Mouse (Mus musculus) ES-E14 (cell line): Measurements from ENCODE around the gene Ube2a. TPM values are rescaled to one million over a fixed set of nuclear protein-coding genes. Genes with fewer than 3 reads are reported as not detected.

Experiments used
- DNase-seq: peaks from one replicate; pipeline ENCODE4 v3.0.0-alpha.2; 2013; ENCODE audit warnings: low read depth, low spot score
- H3K27ac ChIP-seq: 2 replicates; pipeline ENCODE4 v1.5.1; 2012; ENCODE audit warnings: low read depth, mild to moderate bottlenecking, low read length, moderate library complexity, mixed read lengths; ENCODE audit not compliant: poor library complexity, insufficient read depth, severe bottlenecking
- H3K36me3 ChIP-seq: 2 replicates; pipeline ENCODE4 v1.6.1; 2012; ENCODE audit warnings: mild to moderate bottlenecking, low read length, moderate library complexity, mixed read lengths; ENCODE audit not compliant: control insufficient read depth, poor library complexity, insufficient read depth, severe bottlenecking
- H3K4me1 ChIP-seq, 2 experiments: fragments of 150-350 bp in 1 of 2; sonication (generic) in 1 of 2; 2 replicates each; pipeline ENCODE4 v1.6.1; 2012; ENCODE audit warnings: low read length in 2 of 2, mild to moderate bottlenecking in 1 of 2, mixed read lengths in 1 of 2; ENCODE audit not compliant: control insufficient read depth in 2 of 2, insufficient read depth in 2 of 2, poor library complexity in 1 of 2
- H3K4me3 ChIP-seq, 2 experiments: fragments of 150-350 bp in 1 of 2; sonication (generic) in 1 of 2; 2 replicates each; pipeline ENCODE4 v1.5.1; 2012; ENCODE audit warnings: low read length in 2 of 2, low read depth in 1 of 2, mild to moderate bottlenecking in 1 of 2, mixed read lengths in 1 of 2; ENCODE audit not compliant: insufficient read depth in 1 of 2, poor library complexity in 1 of 2, severe bottlenecking in 1 of 2
- H3K9ac ChIP-seq: 2 replicates; pipeline ENCODE4 v1.6.1; 2012; ENCODE audit warnings: low read depth, mild to moderate bottlenecking, low read length, mixed read lengths; ENCODE audit not compliant: poor library complexity, insufficient read depth, severe bottlenecking
- H3K9me3 ChIP-seq: fragments of 150-350 bp; sonication (generic); 2 replicates; pipeline ENCODE4 v1.6.1; 2012; ENCODE audit warnings: low read depth, mild to moderate bottlenecking, low read length; ENCODE audit not compliant: control insufficient read depth, insufficient read depth
- CHD2 ChIP-seq: IDR thresholded peaks from 2 replicates; pipeline ENCODE4 v1.6.1; 2014; ENCODE audit warnings: mild to moderate bottlenecking, low read depth, low read length, inconsistent platforms
- HCFC1 ChIP-seq: IDR thresholded peaks from 2 replicates; pipeline ENCODE4 v1.6.1; 2012; ENCODE audit warnings: low read length, inconsistent platforms, borderline replicate concordance; ENCODE audit not compliant: insufficient read depth
- MAFK ChIP-seq: IDR thresholded peaks from 2 replicates; pipeline ENCODE4 v1.6.1; 2014; ENCODE audit warnings: mild to moderate bottlenecking, low read depth, low read length, inconsistent platforms; ENCODE audit not compliant: insufficient read depth
- ZC3H11A ChIP-seq: IDR thresholded peaks from 2 replicates; pipeline ENCODE4 v1.6.1; 2012; ENCODE audit warnings: low read depth, mild to moderate bottlenecking, inconsistent platforms, low read length, borderline replicate concordance
- ZNF384 ChIP-seq: IDR thresholded peaks from 2 replicates; pipeline ENCODE4 v1.6.1; 2012; ENCODE audit warnings: low read depth, low read length, inconsistent platforms
- in situ Hi-C, 2 experiments: fragments of 600-800 bp; cut with MboI; formaldehyde crosslinking; loops; one replicate each; pipeline ENCODE4 v1.15.1; 2025; ENCODE audit warnings: low sequenced_read_pairs in 2 of 2, inconsistent platforms in 1 of 2; ENCODE audit not compliant: unreplicated experiment in 2 of 2
- total RNA-seq: library from RNA; depleted of rRNA; stranded (reverse); fragments of 300-350 nt; gene quantifications from 2 replicates; pipeline ENCODE4 v1.2.3, GENCODE M21; 2012

Ube2a gene
- total RNA-seq, 1 experiment, result 77.3 TPM

- in situ Hi-C loops, result no loop called here
- Histone ChIP-seq H3K4me1 (no peaks in the 10 kb centered on the region), H3K9ac (peak within 1 kb of the TSS; percentile 96), H3K9me3 (no peaks in the 10 kb centered on the region), H3K4me3 (peak within 1 kb of the TSS; percentile 88 to 93), H3K36me3 (no peaks in the 10 kb centered on the region), H3K27ac (peak within 1 kb of the TSS; percentile 80; the same call in 1 of the 2 replicates)
- no peak for DNase-seq
- no peak for TF ChIP-seq ZC3H11A
- TF ChIP-seq CHD2, result no peak
- no peak for TF ChIP-seq ZNF384
- TF ChIP-seq MAFK, result no peak
- TF ChIP-seq HCFC1, result no peak
These were observed 28.8 kb downstream of the Ube2a start, which contains the start of gene Nkrf for GRCm38 (mm10) chrX:36902321-36903114. Gene Nkrf (minus strand): TSS chrX:36902899.

- TF ChIP-seq MAFK (0 out of 2 replicates have a peak, but pooled peaks have one; percentile 3), ZNF384 (peak; percentile 43; the same call in 1 of the 2 replicates), HCFC1 (peak; percentile 67; the same call in 1 of the 2 replicates), CHD2 (peak; percentile 98), ZC3H11A (no peak)
- H3K4me3 ChIP-seq, result peak overlapping the region; percentile 88 to 93
- peak overlapping the region; percentile 96 for H3K9ac ChIP-seq
- no peaks in the 10 kb centered on the region for H3K9me3 ChIP-seq
- H3K4me1 ChIP-seq, result no peaks in the 10 kb centered on the region
- H3K36me3 ChIP-seq, result no peaks in the 10 kb centered on the region
- peak overlapping the region; percentile 80; the same call in 1 of the 2 replicates for H3K27ac ChIP-seq
- in situ Hi-C loops, result no loop called here
- DNase-seq, result peak; percentile 79
These were observed 29.5 kb downstream of the Ube2a start for GRCm38 (mm10) chrX:36903115-36903768.

- DNase-seq, result no peak
- Histone ChIP-seq H3K9ac (no peak overlapping the region), H3K4me1 (no peaks in the 10 kb centered on the region), H3K4me3 (no peak overlapping the region), H3K27ac (no peak overlapping the region), H3K36me3 (no peaks in the 10 kb centered on the region), H3K9me3 (no peaks in the 10 kb centered on the region)
- TF ChIP-seq ZC3H11A, result no peak
- TF ChIP-seq ZNF384, result no peak
- TF ChIP-seq CHD2, result no peak
- no peak for TF ChIP-seq MAFK
- no peak for TF ChIP-seq HCFC1
- in situ Hi-C loops, result no loop called here
These were observed 32.8 kb downstream of the Ube2a start for GRCm38 (mm10) chrX:36906539-36906938.

- Histone ChIP-seq H3K27ac (no peak overlapping the region), H3K4me3 (no peak overlapping the region), H3K4me1 (no peaks in the 10 kb centered on the region), H3K9me3 (no peaks in the 10 kb centered on the region), H3K36me3 (no peaks in the 10 kb centered on the region), H3K9ac (no peak overlapping the region; the same call in 1 of the 2 replicates)
- TF ChIP-seq ZC3H11A, result no peak
- TF ChIP-seq HCFC1, result no peak
- TF ChIP-seq CHD2, result no peak
- no peak for TF ChIP-seq MAFK
- no peak for TF ChIP-seq ZNF384
- in situ Hi-C loops, result no loop called here
- DNase-seq, result peak; percentile 29
These were observed 37.6 kb downstream of the Ube2a start for GRCm38 (mm10) chrX:36911343-36911742.
